Mouse (Mus musculus) lung, postnatal 0 days (tissue): ENCODE results near the gene Slc16a9.

ENCODE experiments used
- CTCF ChIP-seq: IDR thresholded peaks from 2 replicates; pipeline ENCODE4 v1.5.1; 2016; ENCODE audit warnings: antibody characterized with exemption, mild to moderate bottlenecking
- EP300 ChIP-seq: IDR thresholded peaks from 2 replicates; pipeline ENCODE4 v1.6.1; 2016; ENCODE audit warnings: antibody characterized with exemption, mild to moderate bottlenecking, control low read depth

DNA sequence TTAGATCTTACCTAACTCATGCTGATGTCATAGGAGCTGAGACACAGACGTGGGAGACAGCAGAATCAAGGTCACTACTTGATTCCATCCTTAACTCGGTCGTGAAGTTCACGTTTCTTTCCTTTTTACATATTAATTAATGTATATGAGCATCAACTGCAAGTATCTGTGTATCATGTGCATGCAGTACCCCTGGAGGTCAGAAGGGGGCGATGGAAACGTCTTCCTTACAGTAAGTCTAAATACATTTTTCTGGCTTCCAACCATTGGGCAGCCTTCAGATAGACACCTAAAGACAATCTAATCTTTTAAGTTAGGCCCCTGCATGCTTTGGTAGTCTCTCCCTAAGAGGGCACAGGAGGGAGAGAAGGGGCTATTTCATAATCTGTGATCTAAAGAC, 58.3 kb downstream of the Slc16a9 start:
- TF ChIP-seq CTCF (peak; percentile 48), EP300 (no peak)
